Mouse (Mus musculus) forebrain, postnatal 0 days (tissue): Measurements from ENCODE around the gene 1700001C02Rik. TPM values are rescaled to one million over a fixed set of nuclear protein-coding genes. Genes with fewer than 3 reads are reported as not detected.

Source experiments
- ATAC-seq: fragments of 200-750 bp; cut with Nextera tagmentation; 2 replicates; pipeline ENCODE4 v1.8.0; 2017; ENCODE audit warnings: mild to moderate bottlenecking, moderate library complexity
- DNase-seq: peaks from one replicate; pipeline ENCODE4 v3.0.0-alpha.2; 2015
- H3K27ac ChIP-seq: fragments of 300-500 bp; sonication (generic); 2 replicates; pipeline ENCODE4 v1.5.1; 2014; ENCODE audit warnings: low read depth, mild to moderate bottlenecking, antibody characterized with exemption, low read length, moderate library complexity, mixed read lengths
- H3K27me3 ChIP-seq: fragments of 300-500 bp; sonication (generic); 2 replicates; pipeline ENCODE4 v1.6.1; 2014; ENCODE audit warnings: mild to moderate bottlenecking, low read length, mixed read lengths; ENCODE audit not compliant: insufficient read depth
- H3K36me3 ChIP-seq: fragments of 300-500 bp; sonication (generic); 2 replicates; pipeline ENCODE4 v1.6.1; 2014; ENCODE audit warnings: mild to moderate bottlenecking, moderate library complexity; ENCODE audit not compliant: insufficient read depth
- H3K4me1 ChIP-seq: fragments of 300-500 bp; sonication (generic); 2 replicates; pipeline ENCODE4 v1.6.1; 2014; ENCODE audit warnings: antibody characterized with exemption; ENCODE audit not compliant: insufficient read depth
- H3K4me2 ChIP-seq: fragments of 300-500 bp; sonication (generic); 2 replicates; pipeline ENCODE4 v1.6.1; 2014; ENCODE audit warnings: low read depth, mild to moderate bottlenecking, moderate library complexity
- H3K4me3 ChIP-seq: fragments of 300-500 bp; sonication (generic); 2 replicates; pipeline ENCODE4 v1.5.1; 2014; ENCODE audit warnings: low read depth, low read length, mixed read lengths
- H3K9ac ChIP-seq: fragments of 300-500 bp; sonication (generic); 2 replicates; pipeline ENCODE4 v1.6.1; 2014; ENCODE audit warnings: mild to moderate bottlenecking
- H3K9me3 ChIP-seq: fragments of 300-500 bp; sonication (generic); 2 replicates; pipeline ENCODE4 v1.6.1; 2016; ENCODE audit warnings: low read length
- CTCF ChIP-seq: sonication (generic); IDR thresholded peaks from 2 replicates; pipeline ENCODE4 v1.5.1; 2016; ENCODE audit warnings: antibody characterized with exemption, control low read depth, low read depth
- WGBS: fragments of 180-500 bp; shearing (Covaris S2); extraction: QIAGEN DNeasy Blood & Tissue Kit; methylation state at CpG from one replicate; pipeline ENCODE4 v1.1.7; 2014; 5-methylcytosine and 5-hydroxymethylcytosine counted together
- polyA plus RNA-seq: library from polyadenylated mRNA; unstranded; fragments of >200 nt; fragmentation: Nextera tagmentation; extraction: Ambion mirVana; gene quantifications from 2 replicates; pipeline ENCODE4 v1.2.1, GENCODE M21; 2015
- total RNA-seq: library from RNA; depleted of rRNA; stranded (reverse); fragments of >200 nt; gene quantifications from 2 replicates; pipeline ENCODE4 v1.2.3, GENCODE M21; 2014; rRNA removed

1700001C02Rik gene
- total RNA-seq (0.85 and 1.0 TPM in 2 replicates), polyA plus RNA-seq (5.2 and 6.8 TPM in 2 replicates)

GRCm38 (mm10) chr5:30465861-30466260, at the start of gene 1700001C02Rik:
TSS of gene 1700001C02Rik (plus strand) at chr5:30466047.
- Histone ChIP-seq H3K9ac (peak within 1 kb of the TSS; percentile 37), H3K9me3 (no peaks in the 10 kb centered on the region), H3K4me1 (peaks cover 18% of the 10 kb centered on the region), H3K36me3 (no peaks in the 10 kb centered on the region), H3K27me3 (no peaks in the 10 kb centered on the region), H3K27ac (peak within 1 kb of the TSS; percentile 64), H3K4me2 (peak within 1 kb of the TSS; percentile 54), H3K4me3 (peak within 1 kb of the TSS; percentile 27)
- DNase-seq (peak; percentile 47), ATAC-seq (peak; percentile 55)
- TF ChIP-seq CTCF, result no peak
- WGBS, result 11% methylated on average over 21 of the region's 21 CpGs

- DNase-seq (no peak), ATAC-seq (no peak)
- Histone ChIP-seq H3K4me2 (no peak overlapping the region), H3K27ac (no peak overlapping the region), H3K36me3 (no peaks in the 10 kb centered on the region), H3K4me1 (no peaks in the 10 kb centered on the region), H3K9ac (no peak overlapping the region), H3K4me3 (no peak overlapping the region), H3K27me3 (no peaks in the 10 kb centered on the region), H3K9me3 (no peaks in the 10 kb centered on the region)
- no peak for TF ChIP-seq CTCF
- 20% methylated on average over 5 of the region's 5 CpGs for WGBS
Observed at GRCm38 (mm10) chr5:30416665-30417064, 49.2 kb upstream of the 1700001C02Rik start.

GRCm38 (mm10) chr5:30423121-30423520, 42.7 kb upstream of the 1700001C02Rik start:
- no peak; the same call in none of the 2 replicates for ATAC-seq

GRCm38 (mm10) chr5:30423572-30424244, 42.1 kb upstream of the 1700001C02Rik start:
- ATAC-seq, result peak; percentile 82
- no peak overlapping the region for H3K27ac ChIP-seq
- no peak overlapping the region for H3K4me2 ChIP-seq
- H3K4me1 ChIP-seq, result no peaks in the 10 kb centered on the region
- DNase-seq, result peak; percentile 77
- TF ChIP-seq CTCF, result peak; percentile 85
- WGBS, result 33% methylated on average over 8 of the region's 8 CpGs
- H3K27me3 ChIP-seq, result no peaks in the 10 kb centered on the region; the same call in 1 of the 2 replicates
- H3K36me3 ChIP-seq, result no peaks in the 10 kb centered on the region
- no peaks in the 10 kb centered on the region for H3K9me3 ChIP-seq
- H3K9ac ChIP-seq, result no peak overlapping the region
- H3K4me3 ChIP-seq, result no peak overlapping the region

More at GRCm38 (mm10) chr5:30423121-30423520, 42.7 kb upstream of the 1700001C02Rik start:
- DNase-seq, result no peak
- TF ChIP-seq CTCF, result no peak
- Histone ChIP-seq H3K9ac (no peak overlapping the region), H3K27ac (no peak overlapping the region), H3K9me3 (no peaks in the 10 kb centered on the region), H3K27me3 (no peaks in the 10 kb centered on the region; the same call in 1 of the 2 replicates), H3K4me1 (no peaks in the 10 kb centered on the region), H3K36me3 (no peaks in the 10 kb centered on the region), H3K4me2 (no peak overlapping the region), H3K4me3 (no peak overlapping the region)
- 78% methylated on average over 4 of the region's 4 CpGs for WGBS

- DNase-seq (no peak), ATAC-seq (no peak)
- H3K4me2 ChIP-seq, result no peak overlapping the region
- H3K9ac ChIP-seq, result no peak overlapping the region
- H3K27ac ChIP-seq, result no peak overlapping the region
- TF ChIP-seq CTCF, result no peak
- no peaks in the 10 kb centered on the region for H3K4me1 ChIP-seq
- H3K27me3 ChIP-seq, result no peaks in the 10 kb centered on the region; the same call in 1 of the 2 replicates
- no peak overlapping the region for H3K4me3 ChIP-seq
- no peaks in the 10 kb centered on the region for H3K9me3 ChIP-seq
- no peaks in the 10 kb centered on the region for H3K36me3 ChIP-seq
- 84% methylated on average over 6 of the region's 6 CpGs for WGBS
Observed at GRCm38 (mm10) chr5:30427406-30427805, 38.4 kb upstream of the 1700001C02Rik start.

GRCm38 (mm10) chr5:30438931-30439330, 26.9 kb upstream of the 1700001C02Rik start:
- 45% methylated on average over 2 of the region's 2 CpGs for WGBS
- no peak for TF ChIP-seq CTCF
- no peaks in the 10 kb centered on the region for H3K4me1 ChIP-seq
- H3K9me3 ChIP-seq, result no peaks in the 10 kb centered on the region
- H3K9ac ChIP-seq, result no peak overlapping the region
- H3K4me3 ChIP-seq, result no peak overlapping the region
- DNase-seq (no peak), ATAC-seq (no peak)
- no peaks in the 10 kb centered on the region for H3K27me3 ChIP-seq
- no peak overlapping the region for H3K4me2 ChIP-seq
- H3K36me3 ChIP-seq, result no peaks in the 10 kb centered on the region
- H3K27ac ChIP-seq, result no peak overlapping the region

GRCm38 (mm10) chr5:30440308-30440906, 25.4 kb upstream of the 1700001C02Rik start:
- Histone ChIP-seq H3K36me3 (no peaks in the 10 kb centered on the region), H3K9me3 (no peaks in the 10 kb centered on the region), H3K4me3 (no peak overlapping the region), H3K27me3 (no peaks in the 10 kb centered on the region), H3K9ac (no peak overlapping the region), H3K27ac (no peak overlapping the region), H3K4me1 (no peaks in the 10 kb centered on the region), H3K4me2 (no peak overlapping the region)
- WGBS, result 84% methylated on average over 8 of the region's 8 CpGs
- ATAC-seq (no peak), DNase-seq (no peak)
- TF ChIP-seq CTCF, result no peak
